ENCODE assay signal across 7 mouse cellular contexts in genomic region chr16:97995849-97996615, GRCm38 (mm10). TPM values are rescaled to one million over a fixed set of nuclear protein-coding genes. Genes with fewer than 3 reads are reported as not detected.
DNase-seq lines count a peak whose midpoint lies in the region; ATAC-seq and TF ChIP-seq lines count a peak whose summit lies in the region.

No protein-coding gene starts in this region.

- H3K27me3 ChIP-seq in ES-Bruce4 (ENCODE audit: control insufficient read depth, insufficient read depth, low read length, poor library complexity, severe bottlenecking), result no peaks in the 10 kb centered on the region; the same call in 1 of the 2 replicates
- no peaks in the 10 kb centered on the region for H3K27me3 ChIP-seq in forebrain, embryonic 15.5 days
- H3K27me3 ChIP-seq in intestine, embryonic 14.5 days (replicated peaks; ENCODE audit: control insufficient read depth, insufficient read depth, low read length), result no peaks in the 10 kb centered on the region
- H3K27me3 ChIP-seq in stomach, embryonic 15.5 days (replicated peaks), result no peaks in the 10 kb centered on the region

- H3K9ac ChIP-seq in ES-Bruce4 (ENCODE audit: low read depth, poor library complexity, severe bottlenecking), result 0 out of 2 replicates have a peak overlapping the region, but pooled peaks have one; percentile 30
- H3K9ac ChIP-seq in forebrain, embryonic 15.5 days (replicated peaks), result no peak overlapping the region
- H3K9ac ChIP-seq in intestine, embryonic 14.5 days (ENCODE audit: low read length), result no peak overlapping the region
- H3K9ac ChIP-seq in stomach, embryonic 15.5 days, result no peak overlapping the region

- H3K4me1 ChIP-seq in ES-Bruce4 (ENCODE audit: control insufficient read depth, insufficient read depth, low read length), result peaks cover 3% of the 10 kb centered on the region
- H3K4me1 ChIP-seq in forebrain, embryonic 15.5 days, result peaks cover 15% of the 10 kb centered on the region
- H3K4me1 ChIP-seq in intestine, embryonic 14.5 days (replicated peaks; ENCODE audit: control insufficient read depth, insufficient read depth, low read length), result peaks cover 5% of the 10 kb centered on the region; the same call in 1 of the 2 replicates
- peaks cover 2% of the 10 kb centered on the region; the same call in 1 of the 2 replicates for H3K4me1 ChIP-seq in lung, adult 2 months (ENCODE audit: control insufficient read depth, insufficient read depth, low read length)
- H3K4me1 ChIP-seq in stomach, embryonic 15.5 days, result peaks cover 5% of the 10 kb centered on the region; the same call in 1 of the 2 replicates

- 0 out of 2 replicates have a peak, but pooled peaks cover 2% of the 10 kb centered on the region for H3K9me3 ChIP-seq in ES-Bruce4 (replicated peaks; ENCODE audit: control insufficient read depth, insufficient read depth, low read length, poor library complexity, severe bottlenecking)
- no peaks in the 10 kb centered on the region for H3K9me3 ChIP-seq in forebrain, embryonic 15.5 days
- H3K9me3 ChIP-seq in intestine, embryonic 14.5 days (ENCODE audit: control insufficient read depth, low read length), result peaks cover 6% of the 10 kb centered on the region; the same call in 1 of the 2 replicates
- H3K9me3 ChIP-seq in stomach, embryonic 15.5 days, result no peaks in the 10 kb centered on the region

- peak overlapping the region; percentile 80 for H3K4me2 ChIP-seq in forebrain, embryonic 15.5 days (replicated peaks)
- peak overlapping the region; percentile 70 for H3K4me2 ChIP-seq in intestine, embryonic 14.5 days (ENCODE audit: low read length)
- H3K4me2 ChIP-seq in stomach, embryonic 15.5 days, result peak overlapping the region; percentile 65

- TF ChIP-seq EP300 in ES-Bruce4 (IDR thresholded peaks at IDR 0.05; ENCODE audit: insufficient read depth, low read depth, low read length), result no peak

- 3% methylated on average over 1 of the region's 1 CpGs for WGBS in forebrain, embryonic 15.5 days
- 26% methylated on average over 1 of the region's 1 CpGs for WGBS in intestine, embryonic 14.5 days
- 10% methylated on average over 1 of the region's 1 CpGs for WGBS in lung, adult 2 months
- 10% methylated on average over 1 of the region's 1 CpGs for WGBS in stomach, embryonic 15.5 days

- no peak for TF ChIP-seq CTCF in ES-Bruce4 (IDR thresholded peaks at IDR 0.05; ENCODE audit: low read depth, low read length)
- no peak for TF ChIP-seq CTCF in lung, adult 2 months (IDR thresholded peaks at IDR 0.05; ENCODE audit: insufficient read depth, low read length)

- H3K4me3 ChIP-seq in ES-Bruce4 (ENCODE audit: low read depth, low read length), result 0 out of 2 replicates have a peak overlapping the region, but pooled peaks have one; percentile 1
- H3K4me3 ChIP-seq in forebrain, embryonic 15.5 days, result peak overlapping the region; percentile 55
- H3K4me3 ChIP-seq in intestine, embryonic 14.5 days (ENCODE audit: low read depth, low read length), result peak overlapping the region; percentile 44
- peak overlapping the region; percentile 4 for H3K4me3 ChIP-seq in lung, adult 2 months (replicated peaks; ENCODE audit: extremely low read depth, low read depth, low read length)
- peak overlapping the region; percentile 60 for H3K4me3 ChIP-seq in stomach, embryonic 15.5 days (replicated peaks)

- H3K36me3 ChIP-seq in ES-Bruce4 (ENCODE audit: control insufficient read depth, insufficient read depth, low read length, poor library complexity, severe bottlenecking), result no peaks in the 10 kb centered on the region
- no peaks in the 10 kb centered on the region; the same call in 1 of the 2 replicates for H3K36me3 ChIP-seq in forebrain, embryonic 15.5 days
- no peaks in the 10 kb centered on the region for H3K36me3 ChIP-seq in intestine, embryonic 14.5 days (ENCODE audit: control insufficient read depth, insufficient read depth, low read length)
- peaks cover 3% of the 10 kb centered on the region; the same call in 1 of the 2 replicates for H3K36me3 ChIP-seq in stomach, embryonic 15.5 days

- TF ChIP-seq POLR2A in ES-Bruce4 (IDR thresholded peaks at IDR 0.05; ENCODE audit: insufficient read depth, low read length), result no peak
- TF ChIP-seq POLR2A in lung, adult 2 months (IDR thresholded peaks at IDR 0.05; ENCODE audit: borderline replicate concordance, extremely low read depth, low read depth, low read length), result no peak

- peak; percentile 52 for DNase-seq in MN1 (ENCODE audit: low spot score)
- DNase-seq in intestine, embryonic 14.5 days (ENCODE audit: low spot score), result no peak
- peak; percentile 12 for DNase-seq in lung, adult 2 months
- DNase-seq in cerebellum, postnatal 36 days, result no peak

- no peak for ATAC-seq in forebrain, embryonic 15.5 days (replicated peaks)
- no peak for ATAC-seq in intestine, embryonic 14.5 days (replicated peaks; ENCODE audit: low FRiP score, low TSS enrichment, low read depth)
- ATAC-seq in stomach, embryonic 15.5 days (ENCODE audit: insufficient read depth, low FRiP score, low read depth), result no peak

- peak overlapping the region; percentile 89 for H3K27ac ChIP-seq in ES-Bruce4 (ENCODE audit: insufficient read depth, low read length)
- H3K27ac ChIP-seq in forebrain, embryonic 15.5 days (replicated peaks), result no peak overlapping the region
- H3K27ac ChIP-seq in intestine, embryonic 14.5 days (ENCODE audit: low read depth), result peak overlapping the region; percentile 89
- peak overlapping the region; percentile 93 for H3K27ac ChIP-seq in stomach, embryonic 15.5 days

RNA-seq across cellular contexts. Expression of gene B230307C23Rik, which starts 1.1 kb away (rescaled TPM):
- polyA plus RNA-seq in ES-Bruce4 (2011; ENCODE audit: insufficient read depth, insufficient read length, low read depth, missing spikeins), result 28.1 and 28.4 TPM in 2 replicates
- polyA plus RNA-seq in forebrain, embryonic 15.5 days (2015; fragmentation: Nextera tagmentation; extraction: Ambion mirVana), result 30.3 and 30.4 TPM in 2 replicates
- 30.4 and 36.0 TPM in 2 replicates for polyA plus RNA-seq in intestine, embryonic 14.5 days (2014; fragmentation: Nextera tagmentation; extraction: Ambion mirVana)
- polyA plus RNA-seq in lung, adult 2 months (2012; rRNA removed), result 3.1 and 4.9 TPM in 2 replicates
- polyA plus RNA-seq in stomach, embryonic 15.5 days (2015; fragmentation: Nextera tagmentation; extraction: Ambion mirVana), result 26.5 and 29.1 TPM in 2 replicates

RNA-seq across cellular contexts. Expression of gene Zbtb21, which starts 33.6 kb away (rescaled TPM):
- 28.6 and 34.8 TPM in 2 replicates for polyA plus RNA-seq in ES-Bruce4 (2011; ENCODE audit: insufficient read depth, insufficient read length, low read depth, missing spikeins)
- polyA plus RNA-seq in forebrain, embryonic 15.5 days (2015; fragmentation: Nextera tagmentation; extraction: Ambion mirVana), result 11.0 and 11.9 TPM in 2 replicates
- polyA plus RNA-seq in intestine, embryonic 14.5 days (2014; fragmentation: Nextera tagmentation; extraction: Ambion mirVana), result 15.6 and 17.6 TPM in 2 replicates
- 15.2 and 18.3 TPM in 2 replicates for polyA plus RNA-seq in lung, adult 2 months (2012; rRNA removed)
- 11.0 and 12.6 TPM in 2 replicates for polyA plus RNA-seq in stomach, embryonic 15.5 days (2015; fragmentation: Nextera tagmentation; extraction: Ambion mirVana)

RNA-seq across cellular contexts. Expression of gene C2cd2, which starts 33.6 kb away (rescaled TPM):
- polyA plus RNA-seq in ES-Bruce4 (2011; ENCODE audit: insufficient read depth, insufficient read length, low read depth, missing spikeins), result 14.7 and 15.6 TPM in 2 replicates
- 11.7 and 14.2 TPM in 2 replicates for polyA plus RNA-seq in forebrain, embryonic 15.5 days (2015; fragmentation: Nextera tagmentation; extraction: Ambion mirVana)
- polyA plus RNA-seq in intestine, embryonic 14.5 days (2014; fragmentation: Nextera tagmentation; extraction: Ambion mirVana), result 16.7 and 19.3 TPM in 2 replicates
- polyA plus RNA-seq in lung, adult 2 months (2012; rRNA removed), result 32.7 and 47.3 TPM in 2 replicates
- 17.4 and 22.4 TPM in 2 replicates for polyA plus RNA-seq in stomach, embryonic 15.5 days (2015; fragmentation: Nextera tagmentation; extraction: Ambion mirVana)

Comparison
In these comparisons a context has a peak if more than half of its experiments do, and no peak if none do; other contexts are left out.
1. H3K4me3 ChIP-seq: peak in every context shown above with its lines; median percentile 60 in stomach, embryonic 15.5 days; 55 in forebrain, embryonic 15.5 days; 44 in intestine, embryonic 14.5 days; 4 in lung, adult 2 months; 1 in ES-Bruce4.
2. DNase-seq: peak in MN1 (single experiment) and lung, adult 2 months (single experiment); none in intestine, embryonic 14.5 days (single experiment) and cerebellum, postnatal 36 days (0 of 2).
3. Peak in every context shown above with its lines, with median percentiles within 50 percentile points of each other: H3K4me2 ChIP-seq.